Mouse (Mus musculus) intestine, embryonic 14.5 days (tissue): ENCODE measurements at regions not wholly inside any gene's neighbourhood (a gene's known extent, or its start where the extent isn't known, plus 50 kb on each side); places are given as distances from the start of the nearest gene placed in this dataset.

Experiments used
- ATAC-seq: fragments of 200-750 bp; cut with Nextera tagmentation; replicated peaks from 2 replicates; pipeline ENCODE4 v1.8.0; 2017; ENCODE audit warnings: low read depth, moderate number of reproducible peaks, moderate TSS enrichment, moderate library complexity; ENCODE audit not compliant: low FRiP score, low TSS enrichment
- DNase-seq: peaks from one replicate; pipeline ENCODE4 v3.0.0-alpha.2; 2018; ENCODE audit warnings: low spot score
- H3K27ac ChIP-seq: fragments of 300-500 bp; sonication (generic); 2 replicates; pipeline ENCODE4 v1.5.1; 2014; ENCODE audit warnings: low read depth, mild to moderate bottlenecking, control low read depth
- H3K27me3 ChIP-seq: fragments of 300-500 bp; sonication (generic); replicated peaks from 2 replicates; pipeline ENCODE4 v1.6.1; 2014; ENCODE audit warnings: low read length, control low read depth; ENCODE audit not compliant: control insufficient read depth, insufficient read depth
- H3K36me3 ChIP-seq: fragments of 300-500 bp; sonication (generic); 2 replicates; pipeline ENCODE4 v1.6.1; 2014; ENCODE audit warnings: low read length, control low read depth; ENCODE audit not compliant: control insufficient read depth, insufficient read depth
- H3K4me1 ChIP-seq: fragments of 300-500 bp; sonication (generic); replicated peaks from 2 replicates; pipeline ENCODE4 v1.6.1; 2014; ENCODE audit warnings: low read length, control low read depth, mixed read lengths; ENCODE audit not compliant: control insufficient read depth, insufficient read depth
- H3K4me2 ChIP-seq: fragments of 300-500 bp; sonication (generic); 2 replicates; pipeline ENCODE4 v1.6.1; 2014; ENCODE audit warnings: low read length
- H3K4me3 ChIP-seq: fragments of 300-500 bp; sonication (generic); 2 replicates; pipeline ENCODE4 v1.5.1; 2014; ENCODE audit warnings: low read depth, low read length, control low read depth, mixed read lengths
- H3K9ac ChIP-seq: fragments of 300-500 bp; sonication (generic); 2 replicates; pipeline ENCODE4 v1.6.1; 2014; ENCODE audit warnings: mild to moderate bottlenecking, low read length
- H3K9me3 ChIP-seq: fragments of 300-500 bp; sonication (generic); 2 replicates; pipeline ENCODE4 v1.6.1; 2016; ENCODE audit warnings: low read length, control low read depth; ENCODE audit not compliant: control insufficient read depth
- WGBS: fragments of 180-500 bp; shearing (Covaris S2); extraction: QIAGEN DNeasy Blood & Tissue Kit; methylation state at CpG from one replicate; pipeline ENCODE4 v1.1.7; 2014; 5-methylcytosine and 5-hydroxymethylcytosine counted together

DNA sequence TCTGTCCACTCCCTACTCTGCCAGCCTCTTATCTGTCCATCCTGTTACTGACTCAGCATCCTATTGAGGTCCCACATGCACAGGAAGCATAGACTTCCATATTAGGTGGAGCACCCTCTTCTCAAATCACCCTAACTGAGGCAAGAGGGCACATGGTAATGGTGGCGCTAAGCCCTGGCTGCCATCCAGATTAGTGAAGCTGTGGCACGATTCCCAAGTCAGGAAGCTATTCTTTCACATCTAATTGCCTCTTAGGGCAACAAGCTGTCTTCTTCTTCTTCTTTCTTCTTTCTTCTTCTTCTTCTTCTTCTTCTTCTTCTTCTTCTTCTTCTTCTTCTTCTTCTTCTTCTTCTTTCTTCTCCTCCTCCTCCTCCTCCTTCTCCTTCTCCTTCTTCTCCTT is 195.7 kb upstream of the Sall1 start:
- no peaks in the 10 kb centered on the region for H3K36me3 ChIP-seq
- no peak overlapping the region for H3K4me3 ChIP-seq
- no peak overlapping the region for H3K9ac ChIP-seq
- ATAC-seq (no peak), DNase-seq (no peak)
- no peaks in the 10 kb centered on the region; the same call in 1 of the 2 replicates for H3K4me1 ChIP-seq
- no peaks in the 10 kb centered on the region for H3K9me3 ChIP-seq
- H3K27me3 ChIP-seq: peaks cover 6% of the 10 kb centered on the region; the same call in 1 of the 2 replicates
- 80% methylated on average over 2 of the region's 2 CpGs for WGBS
- H3K27ac ChIP-seq: no peak overlapping the region
- no peak overlapping the region for H3K4me2 ChIP-seq

DNA sequence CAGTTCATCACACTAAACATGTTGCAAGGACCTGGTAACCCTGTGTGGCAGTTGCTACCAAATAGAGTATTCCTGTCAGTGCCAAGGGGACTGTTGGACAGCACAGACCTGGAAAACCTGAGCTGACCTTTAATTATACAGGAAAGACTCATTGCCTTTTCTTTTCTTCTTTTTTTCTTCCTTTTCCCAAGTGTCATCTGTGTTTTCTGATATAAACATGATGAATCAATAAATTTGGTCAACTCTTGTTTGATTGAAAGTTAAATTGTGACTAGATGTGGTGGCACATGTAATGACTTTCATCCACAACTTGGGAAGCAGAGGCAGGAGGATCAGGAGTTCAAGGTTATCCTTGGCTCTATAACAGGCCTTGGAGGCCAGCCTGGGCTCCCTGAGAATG is 190.1 kb upstream of the Sall1 start:
- no peak overlapping the region for H3K4me2 ChIP-seq
- ATAC-seq (no peak), DNase-seq (no peak)
- no peak overlapping the region for H3K9ac ChIP-seq
- no peaks in the 10 kb centered on the region for H3K36me3 ChIP-seq
- no peaks in the 10 kb centered on the region for H3K27me3 ChIP-seq
- H3K27ac ChIP-seq: no peak overlapping the region
- H3K9me3 ChIP-seq: no peaks in the 10 kb centered on the region
- no peak overlapping the region for H3K4me3 ChIP-seq
- no peaks in the 10 kb centered on the region for H3K4me1 ChIP-seq

GRCm38 (mm10) chr8:89232318-89232717 is 188.4 kb upstream of the Sall1 start:
- 53% methylated on average over 1 of the region's 1 CpGs for WGBS
- no peak overlapping the region for H3K27ac ChIP-seq
- DNase-seq (no peak), ATAC-seq (no peak)
- no peaks in the 10 kb centered on the region for H3K27me3 ChIP-seq
- H3K4me1 ChIP-seq: no peaks in the 10 kb centered on the region
- H3K4me2 ChIP-seq: no peak overlapping the region
- no peak overlapping the region for H3K9ac ChIP-seq
- H3K4me3 ChIP-seq: no peak overlapping the region
- no peaks in the 10 kb centered on the region for H3K36me3 ChIP-seq
- H3K9me3 ChIP-seq: no peaks in the 10 kb centered on the region

DNA sequence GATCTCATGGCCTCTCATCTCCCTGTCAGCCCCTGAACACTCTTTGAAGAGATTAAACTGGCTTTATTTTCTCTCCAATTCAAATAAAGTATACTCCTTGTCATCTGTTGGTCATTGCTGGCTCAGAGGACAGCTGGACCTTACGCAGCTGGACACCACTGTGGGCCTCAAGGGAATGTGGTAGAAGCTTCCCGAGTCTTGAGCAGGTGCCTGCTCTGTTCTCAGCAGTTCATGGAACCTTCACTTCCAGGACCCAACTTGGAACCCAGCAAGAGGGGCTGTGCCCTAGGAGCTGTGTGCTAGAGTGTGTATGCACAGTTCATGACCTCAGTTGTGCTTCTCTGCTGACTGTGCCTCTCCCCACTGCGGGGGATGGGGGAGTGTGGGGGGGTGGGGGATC is 185.2 kb upstream of the Sall1 start:
- H3K4me3 ChIP-seq: no peak overlapping the region
- H3K4me2 ChIP-seq: no peak overlapping the region
- DNase-seq: no peak
- H3K36me3 ChIP-seq: no peaks in the 10 kb centered on the region
- no peak overlapping the region for H3K9ac ChIP-seq
- WGBS: 84% methylated on average over 3 of the region's 3 CpGs
- no peaks in the 10 kb centered on the region for H3K27me3 ChIP-seq
- no peaks in the 10 kb centered on the region for H3K9me3 ChIP-seq
- H3K4me1 ChIP-seq: no peaks in the 10 kb centered on the region
- no peak overlapping the region for H3K27ac ChIP-seq
- no peak for ATAC-seq

- Histone ChIP-seq H3K36me3 (no peaks in the 10 kb centered on the region), H3K9ac (no peak overlapping the region), H3K4me1 (no peaks in the 10 kb centered on the region), H3K9me3 (no peaks in the 10 kb centered on the region), H3K27me3 (no peaks in the 10 kb centered on the region), H3K4me2 (no peak overlapping the region), H3K27ac (no peak overlapping the region), H3K4me3 (no peak overlapping the region)
- WGBS: 19% methylated on average over 7 of the region's 7 CpGs
- DNase-seq (no peak), ATAC-seq (no peak)
Measured at GRCm38 (mm10) chr8:89220870-89221269, 176.9 kb upstream of the Sall1 start.

DNA sequence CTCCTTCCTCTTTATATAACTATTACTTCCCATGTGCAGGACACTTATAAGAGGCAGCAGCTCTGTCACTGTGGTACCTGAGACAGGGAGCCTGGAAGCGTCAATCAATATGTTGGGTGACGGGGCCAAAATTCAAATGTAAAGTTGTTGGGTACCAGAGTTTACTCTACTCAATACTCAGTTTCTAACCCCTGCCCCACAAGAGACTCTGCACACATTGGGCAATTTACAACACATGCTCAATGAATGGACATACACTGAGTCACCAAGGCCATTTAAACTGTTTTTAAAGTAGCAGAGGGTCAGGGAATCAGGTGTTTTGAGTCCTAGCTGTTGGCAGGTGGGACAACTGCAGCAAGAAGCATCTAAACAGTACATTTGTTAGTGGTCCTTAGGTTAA is 176.4 kb upstream of the Sall1 start:
- no peak overlapping the region for H3K9ac ChIP-seq
- H3K4me2 ChIP-seq: no peak overlapping the region
- H3K9me3 ChIP-seq: no peaks in the 10 kb centered on the region
- DNase-seq (no peak), ATAC-seq (no peak)
- no peak overlapping the region for H3K27ac ChIP-seq
- no peaks in the 10 kb centered on the region for H3K4me1 ChIP-seq
- 91% methylated on average over 2 of the region's 2 CpGs for WGBS
- no peaks in the 10 kb centered on the region for H3K27me3 ChIP-seq
- no peaks in the 10 kb centered on the region for H3K36me3 ChIP-seq
- H3K4me3 ChIP-seq: no peak overlapping the region

DNA sequence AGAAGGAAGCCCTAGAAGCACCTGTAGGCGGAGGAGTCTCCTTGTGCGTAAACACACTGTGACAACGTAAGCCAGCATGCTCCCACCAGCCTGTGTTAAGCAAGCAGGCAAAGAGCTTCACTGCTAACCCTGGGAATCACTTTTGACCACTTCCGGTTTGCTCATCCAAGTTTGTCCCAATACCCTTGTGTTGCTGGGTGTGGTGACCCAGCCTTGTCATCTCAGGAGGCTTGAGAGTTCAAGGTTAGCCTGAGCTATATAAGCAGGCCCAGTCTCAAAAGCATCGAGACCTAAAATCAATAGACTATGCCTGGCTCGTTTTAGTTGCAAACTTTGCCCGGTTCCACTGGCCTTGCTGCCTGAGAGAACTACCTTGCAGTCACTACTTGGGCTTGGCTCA is 175.2 kb upstream of the Sall1 start:
- no peak overlapping the region for H3K4me2 ChIP-seq
- no peak overlapping the region for H3K27ac ChIP-seq
- no peak for DNase-seq
- 79% methylated on average over 7 of the region's 7 CpGs for WGBS
- H3K27me3 ChIP-seq: no peaks in the 10 kb centered on the region
- H3K9ac ChIP-seq: no peak overlapping the region
- H3K36me3 ChIP-seq: no peaks in the 10 kb centered on the region
- no peak overlapping the region for H3K4me3 ChIP-seq
- ATAC-seq: no peak
- H3K4me1 ChIP-seq: no peaks in the 10 kb centered on the region
- no peaks in the 10 kb centered on the region for H3K9me3 ChIP-seq

DNA sequence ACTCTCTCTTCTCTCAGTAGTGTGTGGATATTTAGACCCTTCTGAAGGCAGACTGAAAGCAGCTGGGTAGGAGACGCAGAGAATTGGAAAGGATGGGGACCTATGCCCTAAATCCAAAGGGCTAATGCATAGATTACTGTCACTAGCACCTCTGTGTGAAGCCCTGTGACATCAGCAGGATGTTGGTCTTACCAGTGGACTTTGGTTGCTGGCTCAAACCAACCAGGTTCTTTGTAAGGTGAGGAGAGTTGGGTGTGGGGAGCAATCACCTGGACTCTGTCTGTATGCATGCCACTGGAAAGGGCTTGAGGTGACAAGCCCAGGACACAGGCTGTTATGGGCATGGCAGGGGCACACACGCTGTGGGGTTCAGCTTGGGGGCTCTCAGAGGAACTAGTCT is 173.7 kb upstream of the Sall1 start:
- no peaks in the 10 kb centered on the region for H3K36me3 ChIP-seq
- H3K9me3 ChIP-seq: no peaks in the 10 kb centered on the region
- H3K4me3 ChIP-seq: no peak overlapping the region
- 87% methylated on average over 2 of the region's 2 CpGs for WGBS
- no peaks in the 10 kb centered on the region for H3K4me1 ChIP-seq
- DNase-seq (no peak), ATAC-seq (no peak)
- H3K9ac ChIP-seq: no peak overlapping the region
- H3K27ac ChIP-seq: no peak overlapping the region
- no peak overlapping the region for H3K4me2 ChIP-seq
- H3K27me3 ChIP-seq: no peaks in the 10 kb centered on the region

DNA sequence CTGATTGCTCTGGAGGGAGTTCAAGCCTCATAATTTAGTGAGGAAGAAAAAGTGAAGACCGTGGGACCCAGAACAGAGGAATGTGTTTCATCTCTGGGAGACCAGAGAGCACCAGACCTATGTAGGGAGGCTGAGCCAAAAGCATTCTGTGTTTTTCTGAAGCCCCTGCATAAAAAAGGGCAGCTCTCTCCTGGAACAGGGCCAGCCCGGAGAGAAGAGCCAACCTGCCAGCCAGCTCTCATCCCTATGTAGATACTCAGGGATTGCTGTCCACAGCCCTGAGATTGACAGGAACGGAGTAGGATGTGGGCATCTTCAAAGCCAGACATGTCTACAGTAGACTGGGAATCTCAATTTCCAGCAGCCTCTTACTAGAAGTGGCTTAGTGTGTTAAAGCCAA is 168.0 kb upstream of the Sall1 start:
- Histone ChIP-seq H3K4me3 (no peak overlapping the region), H3K4me1 (peaks cover 5% of the 10 kb centered on the region; the same call in 1 of the 2 replicates), H3K27ac (no peak overlapping the region), H3K9ac (no peak overlapping the region), H3K27me3 (no peaks in the 10 kb centered on the region), H3K9me3 (no peaks in the 10 kb centered on the region), H3K4me2 (no peak overlapping the region), H3K36me3 (no peaks in the 10 kb centered on the region)
- 79% methylated on average over 3 of the region's 3 CpGs for WGBS
- ATAC-seq: no peak
- DNase-seq: no peak
